Mouse (Mus musculus): Measurements from ENCODE around the gene Sgta. TPM values are rescaled to one million over a fixed set of nuclear protein-coding genes. Genes with fewer than 3 reads are reported as not detected.
"Not testable (repeated sequence)": the region's sequence is repeated elsewhere in the genome, so short reads cannot be mapped to it uniquely, and the experiment has no call there.

The Sgta gene
- polyA plus RNA-seq, 2 experiments, result 38.4 to 43.8 TPM

DNA sequence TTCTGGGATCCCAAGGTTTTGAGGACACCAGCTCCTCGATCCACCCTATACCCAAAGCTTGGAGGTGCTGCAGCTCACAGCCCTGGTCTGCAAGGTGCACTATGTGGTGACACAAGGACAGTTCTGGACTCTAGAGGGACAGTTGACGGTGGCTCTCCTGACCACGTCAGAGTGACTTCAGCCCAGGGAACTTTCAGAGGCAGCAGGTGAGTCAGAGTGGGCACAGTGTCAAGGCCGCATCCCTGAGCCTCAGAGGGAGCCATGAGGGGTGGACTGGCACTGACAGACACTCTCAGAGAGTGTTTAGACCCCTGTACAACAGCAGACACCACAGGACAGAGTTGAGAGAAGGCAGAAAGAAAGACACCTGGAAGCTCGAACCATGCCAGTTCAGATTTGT is 7.4 kb downstream of the Sgta start:
- no peak for DNase-seq (ENCODE audit: low read depth in 3 of 3, low spot score in 3 of 3)
- WGBS (ENCODE audit: insufficient replicate concordance), result 70% methylated on average over 5 of the region's 5 CpGs
- Histone ChIP-seq H3K36me3 (replicated peaks; ENCODE audit: control insufficient read depth, insufficient read depth, low read depth) (peaks cover 12% of the 10 kb centered on the region), H3K27me3 (ENCODE audit: control insufficient read depth, insufficient read depth, low read length) (no peaks in the 10 kb centered on the region), H3K9ac (replicated peaks) (no peak overlapping the region), H3K9me3 (ENCODE audit: control insufficient read depth, low read length) (no peaks in the 10 kb centered on the region), H3K4me1 (replicated peaks; ENCODE audit: control insufficient read depth in 2 of 2, insufficient read depth in 2 of 2, low read length in 1 of 2) (peaks cover 0 to 4% of the 10 kb centered on the region in 2 experiments; a peak in 2 of 4 replicates), H3K4me3 (ENCODE audit: insufficient read depth in 1 of 2, low read depth in 2 of 2, low read length in 2 of 2) (no peak overlapping the region), H3K27ac (no peak overlapping the region), H3K4me2 (ENCODE audit: low read depth) (no peak overlapping the region)
- TF ChIP-seq EP300 (IDR thresholded peaks at IDR 0.05; ENCODE audit: low read depth) (no peak), CTCF (IDR thresholded peaks at IDR 0.05; ENCODE audit: low read depth) (no peak)
- no peak for ATAC-seq (ENCODE audit: insufficient read depth)

GRCm38 (mm10) chr10:81051133-81051532 is 8.8 kb downstream of the Sgta start:
- no peak for DNase-seq (ENCODE audit: low read depth in 3 of 3, low spot score in 3 of 3)
- Histone ChIP-seq H3K36me3 (replicated peaks; ENCODE audit: control insufficient read depth, insufficient read depth, low read depth) (peaks cover 12% of the 10 kb centered on the region), H3K9me3 (ENCODE audit: control insufficient read depth, low read length) (no peaks in the 10 kb centered on the region), H3K9ac (replicated peaks) (0 out of 2 replicates have a peak overlapping the region, but pooled peaks have one; percentile 11), H3K4me1 (replicated peaks; ENCODE audit: control insufficient read depth in 2 of 2, insufficient read depth in 2 of 2, low read length in 1 of 2) (peaks cover 0 to 4% of the 10 kb centered on the region in 2 experiments; a peak in 2 of 4 replicates), H3K27me3 (ENCODE audit: control insufficient read depth, insufficient read depth, low read length) (no peaks in the 10 kb centered on the region), H3K4me3 (ENCODE audit: insufficient read depth in 1 of 2, low read depth in 2 of 2, low read length in 2 of 2) (no peak overlapping the region), H3K27ac (no peak overlapping the region), H3K4me2 (ENCODE audit: low read depth) (no peak overlapping the region)
- 26% methylated on average over 6 of the region's 6 CpGs for WGBS (ENCODE audit: insufficient replicate concordance)
- peak; percentile 42; the same call in 1 of the 2 replicates for ATAC-seq (ENCODE audit: insufficient read depth)
- no peak for TF ChIP-seq EP300 (IDR thresholded peaks at IDR 0.05; ENCODE audit: low read depth)
- no peak for TF ChIP-seq CTCF (IDR thresholded peaks at IDR 0.05; ENCODE audit: low read depth)

GRCm38 (mm10) chr10:81050645-81051044 is 9.3 kb downstream of the Sgta start:
- DNase-seq (ENCODE audit: low read depth in 3 of 3, low spot score in 3 of 3) (no peak), ATAC-seq (ENCODE audit: insufficient read depth) (no peak)
- Histone ChIP-seq H3K4me2 (ENCODE audit: low read depth) (no peak overlapping the region), H3K27me3 (ENCODE audit: control insufficient read depth, insufficient read depth, low read length) (no peaks in the 10 kb centered on the region), H3K9ac (replicated peaks) (no peak overlapping the region), H3K36me3 (replicated peaks; ENCODE audit: control insufficient read depth, insufficient read depth, low read depth) (peaks cover 12% of the 10 kb centered on the region), H3K27ac (no peak overlapping the region), H3K4me1 (replicated peaks; ENCODE audit: control insufficient read depth in 2 of 2, insufficient read depth in 2 of 2, low read length in 1 of 2) (peaks cover 0 to 4% of the 10 kb centered on the region in 2 experiments; a peak in 2 of 4 replicates), H3K4me3 (ENCODE audit: insufficient read depth in 1 of 2, low read depth in 2 of 2, low read length in 2 of 2) (no peak overlapping the region), H3K9me3 (ENCODE audit: control insufficient read depth, low read length) (no peaks in the 10 kb centered on the region)
- WGBS (ENCODE audit: insufficient replicate concordance), result 56% methylated on average over 4 of the region's 4 CpGs
- TF ChIP-seq CTCF (IDR thresholded peaks at IDR 0.05; ENCODE audit: low read depth) (peak; percentile 67), EP300 (IDR thresholded peaks at IDR 0.05; ENCODE audit: low read depth) (no peak)

- 74% methylated on average over 13 of the region's 14 CpGs for WGBS (ENCODE audit: insufficient replicate concordance)
- H3K4me2 ChIP-seq (ENCODE audit: low read depth); DNase-seq (ENCODE audit: low read depth in 3 of 3, low spot score in 3 of 3); H3K4me3 ChIP-seq (ENCODE audit: insufficient read depth in 1 of 2, low read depth in 2 of 2, low read length in 2 of 2); H3K9ac ChIP-seq (replicated peaks); H3K4me1 ChIP-seq (replicated peaks; ENCODE audit: control insufficient read depth in 2 of 2, insufficient read depth in 2 of 2, low read length in 1 of 2); H3K36me3 ChIP-seq (replicated peaks; ENCODE audit: control insufficient read depth, insufficient read depth, low read depth); H3K9me3 ChIP-seq (ENCODE audit: control insufficient read depth, low read length); H3K27ac ChIP-seq; ATAC-seq (ENCODE audit: insufficient read depth); H3K27me3 ChIP-seq (ENCODE audit: control insufficient read depth, insufficient read depth, low read length): not testable (repeated sequence)
Measured at GRCm38 (mm10) chr10:81045246-81045645, 14.7 kb downstream of the Sgta start.

- Histone ChIP-seq H3K27ac (no peak overlapping the region), H3K4me2 (ENCODE audit: low read depth) (no peak overlapping the region), H3K27me3 (ENCODE audit: control insufficient read depth, insufficient read depth, low read length) (no peaks in the 10 kb centered on the region), H3K36me3 (replicated peaks; ENCODE audit: control insufficient read depth, insufficient read depth, low read depth) (no peaks in the 10 kb centered on the region), H3K9ac (replicated peaks) (no peak overlapping the region), H3K4me1 (replicated peaks; ENCODE audit: control insufficient read depth in 2 of 2, insufficient read depth in 2 of 2, low read length in 1 of 2) (peaks cover 0 to 5% of the 10 kb centered on the region in 2 experiments; a peak in 2 of 4 replicates), H3K4me3 (ENCODE audit: insufficient read depth in 1 of 2, low read depth in 2 of 2, low read length in 2 of 2) (no peak overlapping the region), H3K9me3 (ENCODE audit: control insufficient read depth, low read length) (no peaks in the 10 kb centered on the region)
- ATAC-seq (ENCODE audit: insufficient read depth) (no peak), DNase-seq (ENCODE audit: low read depth in 3 of 3, low spot score in 3 of 3) (peak; percentile 46 to 47 (median 47))
- TF ChIP-seq EP300 (IDR thresholded peaks at IDR 0.05; ENCODE audit: low read depth) (no peak), CTCF (IDR thresholded peaks at IDR 0.05; ENCODE audit: low read depth) (peak; percentile 95)
- WGBS (ENCODE audit: insufficient replicate concordance), result 26% methylated on average over 13 of the region's 13 CpGs
Measured at GRCm38 (mm10) chr10:81041458-81042175, 18.4 kb downstream of the Sgta start.
